Mouse (Mus musculus) urinary bladder, postnatal 36 days (tissue): ENCODE measurements around the gene L3mbtl4.
"Not testable (repeated sequence)": the region's sequence is repeated elsewhere in the genome, so short reads cannot be mapped to it uniquely, and the experiment has no call there.

Source experiments
- DNase-seq, 2 experiments: peaks; one replicate each; pipeline ENCODE4 v3.0.0; 2022; ENCODE audit warnings: low spot score in 2 of 2, mixed read lengths in 1 of 2

Gene L3mbtl4

GRCm38 (mm10) chr17:68388481-68388880 lies 114.9 kb downstream of the L3mbtl4 start:
- no peak for DNase-seq

DNA sequence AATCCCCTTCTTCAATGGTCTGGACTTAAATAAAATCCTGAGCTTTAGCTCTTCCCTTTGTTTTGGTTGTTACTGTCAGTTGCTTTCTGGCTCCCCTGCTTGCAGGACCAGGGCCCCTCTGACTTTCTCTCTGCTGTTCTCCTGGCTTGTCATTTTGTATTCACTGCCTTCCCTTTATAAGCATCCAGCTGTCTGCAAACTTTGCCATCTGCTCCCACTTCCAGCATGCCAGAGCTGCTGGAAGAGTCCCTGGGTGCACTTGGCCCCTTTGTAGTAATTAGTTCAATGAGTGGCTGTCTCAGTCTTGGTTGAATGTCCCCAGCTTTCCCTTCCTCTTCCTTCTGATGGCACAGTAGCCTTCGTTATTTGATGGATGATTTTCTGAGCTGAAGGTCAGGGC lies 132.4 kb downstream of the L3mbtl4 start:
- DNase-seq = no peak

DNA sequence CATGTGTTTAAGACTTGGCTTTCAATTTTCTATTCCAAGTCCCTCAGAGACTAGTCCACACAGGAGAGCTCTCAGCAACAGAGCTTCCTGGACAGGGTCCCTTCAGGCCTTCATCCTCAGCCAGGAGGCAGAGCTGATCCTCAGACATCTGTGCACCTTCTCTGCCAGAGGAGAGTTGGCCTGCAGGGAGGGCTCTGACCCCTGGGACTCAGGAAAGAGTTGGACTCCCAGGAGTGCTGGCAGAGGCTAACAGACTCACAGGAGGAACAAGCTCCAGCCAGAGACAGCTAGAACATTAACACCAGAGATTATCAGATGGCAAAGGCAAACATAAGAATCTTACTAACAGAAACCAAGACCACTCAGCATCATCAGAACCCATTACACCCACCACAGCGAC lies 133.5 kb downstream of the L3mbtl4 start:
- DNase-seq = not testable (repeated sequence)

DNA sequence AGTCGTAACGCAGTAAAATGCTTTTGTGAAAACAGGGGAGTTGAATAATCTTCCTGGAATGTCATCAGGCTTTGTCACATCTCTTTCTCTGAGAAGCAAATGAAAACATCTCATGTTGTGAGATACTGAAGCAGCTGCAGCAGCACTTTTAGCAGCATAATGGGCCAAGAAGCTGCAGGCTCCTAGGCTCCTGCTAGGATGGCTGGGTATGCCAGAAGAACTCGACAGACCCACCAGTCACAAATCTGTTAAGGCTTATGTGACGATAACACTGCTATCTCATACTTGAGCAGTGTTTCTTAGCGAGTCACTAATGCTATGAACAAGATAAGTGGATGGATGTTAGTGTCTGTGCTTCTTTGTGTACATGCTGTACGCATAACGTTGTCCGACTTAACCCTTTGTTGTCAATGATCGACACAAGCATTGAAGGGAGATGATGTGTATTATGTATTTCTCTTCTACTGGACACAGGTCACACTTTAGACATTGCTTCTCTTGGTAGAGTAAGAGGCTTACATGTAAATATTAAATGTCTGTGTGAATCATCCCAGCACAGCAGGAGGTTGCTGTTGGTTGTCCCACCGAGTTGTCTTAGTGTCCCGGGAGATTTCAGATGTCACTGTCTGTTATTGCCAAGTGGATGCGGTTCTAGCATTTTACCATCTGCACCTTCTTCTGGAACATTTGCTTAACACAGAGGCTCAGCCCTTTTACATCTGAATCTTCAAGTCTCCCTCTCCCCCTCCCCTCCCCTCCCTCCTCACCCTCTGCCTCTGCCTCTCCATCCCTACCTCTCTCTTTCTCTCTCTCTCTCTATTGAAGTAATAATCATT lies 149.3 kb downstream of the L3mbtl4 start:
- no peak for DNase-seq

GRCm38 (mm10) chr17:68433576-68433975 lies 160.0 kb downstream of the L3mbtl4 start:
- DNase-seq = no peak

DNA sequence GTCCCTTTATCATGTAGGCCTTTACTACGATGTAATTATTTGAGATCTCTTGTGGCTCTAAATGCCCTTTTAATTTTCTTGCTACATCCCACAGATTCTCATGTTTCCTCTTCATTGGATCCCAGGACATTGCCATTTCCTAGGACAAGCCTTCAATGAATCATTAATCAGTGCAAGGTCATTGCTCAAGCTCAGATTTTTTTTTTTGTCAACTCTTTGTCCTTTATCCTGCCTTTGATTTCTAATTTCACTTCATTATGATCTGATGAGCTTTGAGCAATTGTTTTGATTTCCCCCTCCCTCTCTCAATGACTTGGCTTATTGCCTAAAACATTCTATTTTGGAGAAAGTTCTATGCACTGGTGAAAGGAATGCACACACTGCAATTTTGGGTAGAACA lies 177.3 kb downstream of the L3mbtl4 start:
- no peak for DNase-seq

DNA sequence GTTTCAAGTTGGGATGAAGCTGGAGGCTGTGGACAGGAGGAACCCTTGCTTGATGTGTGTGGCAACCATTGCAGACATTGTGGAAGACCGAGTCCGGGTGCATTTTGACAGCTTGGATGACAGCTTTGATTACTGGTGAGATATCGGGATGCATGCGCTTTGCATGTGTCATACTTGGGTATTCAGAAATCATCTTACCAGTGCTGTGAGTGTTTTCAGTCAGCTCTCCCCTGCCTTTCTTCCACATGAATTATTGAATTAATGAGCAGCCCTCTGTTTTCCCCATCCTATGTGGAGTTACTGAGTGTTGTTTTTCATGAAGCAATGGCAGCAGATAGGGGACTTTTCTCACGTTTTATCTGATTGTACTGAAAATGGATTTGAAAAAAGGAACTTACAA lies 187.9 kb downstream of the L3mbtl4 start:
- DNase-seq = no peak

- DNase-seq = no peak
Measured at GRCm38 (mm10) chr17:68467311-68467710, 193.7 kb downstream of the L3mbtl4 start.

DNA sequence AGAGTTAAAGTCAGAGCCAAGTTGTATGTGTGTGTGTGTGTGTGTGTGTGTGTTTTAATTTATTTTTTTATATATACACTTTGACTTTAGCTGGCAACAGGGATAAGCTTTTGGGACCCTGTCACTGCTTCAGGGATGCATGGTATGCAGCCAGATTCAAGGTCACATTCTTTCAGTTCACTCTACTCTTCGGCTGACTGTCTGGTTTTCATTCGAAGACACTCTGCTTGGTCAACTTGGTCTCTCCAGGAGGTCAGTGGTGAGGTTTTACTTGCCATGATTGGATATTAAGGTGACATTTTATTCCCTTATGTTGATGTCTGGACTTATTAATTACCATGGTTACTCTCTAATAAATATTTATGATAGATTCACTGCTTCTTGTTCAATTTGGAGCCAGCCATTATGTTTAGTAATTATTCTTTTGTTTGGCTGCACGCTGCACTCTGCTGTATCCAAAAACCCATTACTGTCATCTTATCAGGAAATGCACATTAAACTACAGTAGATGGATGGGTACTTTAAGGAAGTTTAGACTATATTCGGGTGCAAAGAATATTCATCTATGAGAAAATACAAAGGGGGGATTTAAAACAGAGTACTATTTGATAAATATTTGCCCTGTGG lies 216.6 kb downstream of the L3mbtl4 start:
- no peak for DNase-seq

DNA sequence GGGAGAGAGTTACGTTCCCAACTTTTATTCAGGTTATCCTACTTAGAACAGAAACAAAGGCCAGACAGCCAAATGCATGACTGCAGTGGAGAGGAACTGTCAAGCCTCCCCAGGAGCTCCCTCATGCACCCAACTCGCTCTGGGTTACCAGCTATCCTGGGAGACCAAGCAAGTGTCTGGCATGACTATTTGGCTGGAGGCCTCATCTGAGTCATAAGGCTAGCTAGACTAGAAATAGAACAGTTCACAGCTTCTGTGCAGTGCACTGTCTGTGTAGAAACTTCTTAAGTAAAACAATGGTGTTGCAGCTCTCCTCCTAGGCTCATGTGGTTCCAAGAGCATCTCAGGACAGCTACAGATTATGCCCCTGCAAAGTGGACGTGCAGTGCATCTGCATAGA lies 218.6 kb downstream of the L3mbtl4 start:
- no peak for DNase-seq

DNA sequence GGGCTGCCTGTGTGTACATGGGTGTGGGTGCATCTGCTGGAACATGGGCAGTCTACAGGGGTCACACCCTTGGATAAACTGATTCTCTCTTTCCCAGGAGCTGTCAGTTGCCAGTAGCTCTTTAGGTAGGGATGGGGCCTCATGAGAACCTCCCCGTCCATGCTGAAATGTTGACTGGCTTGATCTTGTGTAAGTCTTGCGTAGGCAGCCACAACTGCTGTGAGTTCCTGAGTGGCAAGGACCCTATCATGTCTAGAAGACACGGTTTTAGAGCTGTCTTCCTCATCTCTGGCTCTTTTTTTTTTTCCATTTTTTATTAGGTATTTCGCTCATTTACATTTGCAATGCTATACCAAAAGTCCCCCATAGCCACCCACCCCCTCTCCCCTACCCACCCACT lies 229.4 kb downstream of the L3mbtl4 start:
- not testable (repeated sequence) for DNase-seq

- DNase-seq = no peak
Measured at GRCm38 (mm10) chr17:68559698-68560097, 286.1 kb downstream of the L3mbtl4 start.

DNA sequence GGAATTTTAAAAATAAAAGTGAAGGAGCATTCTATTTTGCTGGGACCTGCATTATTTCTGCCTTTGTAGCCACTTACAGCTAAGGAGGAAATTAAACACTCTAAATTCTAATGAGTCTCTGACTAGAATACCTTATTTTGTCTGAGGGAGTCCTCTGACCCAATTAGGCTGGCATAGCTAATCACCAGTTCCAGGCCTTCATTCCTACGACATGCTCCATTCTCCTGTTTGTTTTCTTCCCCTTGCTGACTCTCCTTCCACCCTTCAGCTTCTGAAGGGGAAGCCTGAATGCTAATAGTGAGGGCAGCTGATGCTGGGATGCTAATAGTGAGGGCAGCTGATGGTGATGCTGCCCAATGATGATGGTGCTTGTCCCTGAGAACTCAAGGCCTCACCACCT lies 286.7 kb downstream of the L3mbtl4 start:
- no peak for DNase-seq

DNA sequence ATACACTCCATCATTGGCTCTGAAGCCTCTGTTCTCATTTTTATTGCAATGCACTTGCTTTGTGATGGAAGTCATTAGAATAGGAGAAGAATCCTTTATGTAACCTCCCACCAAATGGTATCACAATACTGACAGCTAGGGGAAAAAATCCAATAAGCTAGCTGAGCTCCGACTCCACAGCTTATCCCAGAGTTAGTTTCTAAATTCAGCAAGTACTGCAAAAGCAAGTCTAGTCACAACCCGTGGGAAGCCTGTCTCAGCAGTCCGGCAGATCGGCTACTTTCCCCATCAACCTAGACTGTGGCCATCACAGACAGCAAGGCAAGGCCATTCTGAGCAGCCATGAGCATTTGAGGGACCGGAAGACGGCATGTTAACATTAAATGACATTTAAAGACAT lies 298.2 kb downstream of the L3mbtl4 start:
- DNase-seq = no peak

DNA sequence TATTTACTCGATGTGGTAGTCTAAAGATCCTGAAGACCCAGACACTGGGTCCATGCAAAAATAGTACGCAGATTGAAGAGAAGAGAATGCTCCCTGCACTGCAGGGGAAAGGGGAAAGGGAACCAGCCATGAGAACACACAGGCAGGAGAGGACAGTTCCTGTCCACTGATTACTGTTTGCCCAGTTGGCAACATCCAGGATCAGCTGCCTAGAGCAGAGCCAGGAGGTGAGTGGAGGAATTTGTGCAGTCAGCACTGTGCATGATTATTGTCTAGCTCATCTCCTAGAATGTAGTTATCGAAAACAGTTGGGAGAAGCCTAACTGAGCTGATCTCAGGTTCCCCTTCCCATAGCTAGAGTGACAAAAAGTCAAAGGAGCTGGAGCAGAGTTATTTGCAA lies 311.6 kb downstream of the L3mbtl4 start:
- DNase-seq = no peak

GRCm38 (mm10) chr17:68591619-68592018 lies 318.0 kb downstream of the L3mbtl4 start:
- no peak for DNase-seq

GRCm38 (mm10) chr17:68602744-68603143 lies 329.1 kb downstream of the L3mbtl4 start:
- no peak for DNase-seq

GRCm38 (mm10) chr17:68607691-68608090 lies 334.1 kb downstream of the L3mbtl4 start:
- no peak for DNase-seq

- no peak for DNase-seq
Measured at GRCm38 (mm10) chr17:68611247-68611646, 337.6 kb downstream of the L3mbtl4 start.

DNA sequence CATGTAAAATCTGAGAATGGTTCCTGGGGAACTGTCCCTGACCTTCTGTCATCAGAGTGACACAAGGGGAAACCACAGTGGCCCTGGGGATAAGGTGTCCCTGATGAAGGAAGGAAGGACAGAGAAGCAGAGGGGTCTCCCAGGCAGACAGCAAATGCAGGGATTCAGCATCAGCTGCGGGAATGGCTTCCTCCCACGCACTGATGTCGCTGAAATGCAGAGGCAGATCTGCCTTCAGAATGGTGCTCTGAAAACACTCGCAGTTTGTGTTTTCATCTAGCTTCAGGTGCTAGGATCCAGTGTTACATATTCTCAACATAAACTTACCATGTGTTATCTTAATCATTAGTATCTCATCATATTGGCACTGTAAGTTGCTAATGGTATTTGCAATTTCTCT lies 351.7 kb downstream of the L3mbtl4 start:
- no peak for DNase-seq

DNA sequence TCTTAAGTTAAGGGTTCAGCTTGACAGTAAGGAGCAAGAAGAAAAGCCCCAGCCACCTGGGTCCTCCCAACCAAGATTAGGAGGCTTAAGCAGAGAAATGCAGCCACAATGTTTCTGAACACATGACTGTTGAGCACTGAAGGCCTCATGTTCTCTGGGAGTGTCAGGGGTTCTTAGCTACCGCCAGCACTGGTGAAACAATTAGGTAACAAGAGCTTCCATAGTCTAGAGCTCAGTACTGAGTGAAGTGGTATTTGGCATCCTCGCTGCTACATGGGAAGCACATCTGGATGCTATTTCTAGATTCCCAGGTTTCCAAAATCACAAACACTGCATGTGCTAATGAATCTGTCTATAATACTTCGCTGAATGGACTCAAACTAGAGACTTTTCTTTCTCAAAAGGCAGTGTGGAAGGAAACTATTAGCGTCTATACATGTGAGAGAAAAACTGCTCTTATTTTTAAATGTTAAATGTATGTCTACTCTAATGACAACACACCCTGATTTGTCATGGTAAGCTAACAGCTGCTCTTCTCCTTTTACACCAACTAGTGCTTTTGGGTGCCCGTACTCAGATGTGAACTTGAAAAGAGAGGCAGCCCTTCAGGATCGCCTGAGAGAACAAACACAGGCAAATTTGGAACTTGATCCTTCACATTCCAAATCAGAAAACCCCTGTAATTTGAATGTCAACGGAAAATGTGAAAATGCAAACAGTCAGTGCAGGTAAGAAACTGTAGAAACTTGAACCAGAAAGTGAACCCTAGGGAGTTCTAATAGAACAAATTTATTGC lies 356.2 kb downstream of the L3mbtl4 start:
- DNase-seq = no peak

- DNase-seq = no peak
Measured at GRCm38 (mm10) chr17:68631396-68631795, 357.8 kb downstream of the L3mbtl4 start.

- DNase-seq = no peak
Measured at GRCm38 (mm10) chr17:68640187-68640586, 366.6 kb downstream of the L3mbtl4 start.
